Mouse (Mus musculus) lung, postnatal 0 days (tissue): ENCODE measurements at regions not wholly inside any gene's neighbourhood (a gene's known extent, or its start where the extent isn't known, plus 50 kb on each side); places are given as distances from the start of the nearest gene placed in this dataset.

Experiments used
- CTCF ChIP-seq: IDR thresholded peaks from 2 replicates; pipeline ENCODE4 v1.5.1; 2016; ENCODE audit warnings: antibody characterized with exemption, mild to moderate bottlenecking
- EP300 ChIP-seq: IDR thresholded peaks from 2 replicates; pipeline ENCODE4 v1.6.1; 2016; ENCODE audit warnings: antibody characterized with exemption, mild to moderate bottlenecking, control low read depth

GRCm38 (mm10) chr8:30959436-30960180 is 2468.9 kb upstream of the 5930422O12Rik start:
- no peak for TF ChIP-seq CTCF
- no peak for TF ChIP-seq EP300
